Mouse (Mus musculus): ENCODE results near the gene Asb7. TPM values are rescaled to one million over a fixed set of nuclear protein-coding genes. Genes with fewer than 3 reads are reported as not detected.

Gene Asb7
- polyA plus RNA-seq, 1 experiment from 2014 or later, result 18.7 TPM

GRCm38 (mm10) chr7:66724514-66724913 lies 35.1 kb upstream of the Asb7 start:
- 47% methylated on average over 4 of the region's 4 CpGs for WGBS
- Histone ChIP-seq H3K4me1 (ENCODE audit: control insufficient read depth, insufficient read depth, low read length) (0 out of 2 replicates have a peak, but pooled peaks cover 2% of the 10 kb centered on the region), H3K4me3 (ENCODE audit: low read depth, low read length) (no peak overlapping the region), H3K9ac (ENCODE audit: low read length) (no peak overlapping the region), H3K27ac (ENCODE audit: low read depth, low read length) (no peak overlapping the region), H3K4me2 (ENCODE audit: low read depth) (no peak overlapping the region), H3K9me3 (ENCODE audit: control insufficient read depth, low read length) (no peaks in the 10 kb centered on the region), H3K27me3 (ENCODE audit: control insufficient read depth, insufficient read depth, low read length) (0 out of 2 replicates have a peak, but pooled peaks cover 6% of the 10 kb centered on the region), H3K36me3 (ENCODE audit: control insufficient read depth, insufficient read depth, low read length) (no peaks in the 10 kb centered on the region; the same call in 1 of the 2 replicates)
- no peak for DNase-seq (ENCODE audit: low spot score)
- ATAC-seq (ENCODE audit: insufficient read depth, low FRiP score, low TSS enrichment), result peak; percentile 53

DNA sequence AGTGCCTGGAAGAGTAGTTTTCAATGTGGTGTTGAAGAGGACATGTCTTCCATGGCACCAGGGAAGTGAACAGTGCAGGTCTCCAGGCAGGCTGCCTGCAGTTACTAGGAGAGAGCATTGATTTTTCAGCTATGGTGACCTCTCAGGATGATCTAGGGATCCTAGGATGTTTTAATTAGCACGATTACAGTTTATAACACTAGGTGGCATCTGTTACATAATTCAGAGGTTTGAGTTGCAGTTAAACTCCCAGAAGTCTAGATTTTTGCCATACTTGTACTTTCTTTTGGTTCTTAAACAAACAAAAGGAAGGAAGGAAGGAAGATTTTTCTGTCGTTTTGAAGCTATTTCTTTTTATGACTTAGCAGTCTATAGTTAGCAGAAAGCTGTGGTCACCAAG lies 21.8 kb upstream of the Asb7 start:
- H3K4me2 ChIP-seq (ENCODE audit: low read depth), result no peak overlapping the region
- H3K9ac ChIP-seq (ENCODE audit: low read length), result no peak overlapping the region
- no peak for DNase-seq (ENCODE audit: low spot score)
- no peaks in the 10 kb centered on the region for H3K4me1 ChIP-seq (ENCODE audit: control insufficient read depth, insufficient read depth, low read length)
- H3K36me3 ChIP-seq (ENCODE audit: control insufficient read depth, insufficient read depth, low read length), result peaks cover 2% of the 10 kb centered on the region; the same call in 1 of the 2 replicates
- no peak overlapping the region for H3K27ac ChIP-seq (ENCODE audit: low read depth, low read length)
- H3K4me3 ChIP-seq (ENCODE audit: low read depth, low read length), result no peak overlapping the region
- ATAC-seq (ENCODE audit: insufficient read depth, low FRiP score, low TSS enrichment), result no peak
- WGBS, result 69% methylated on average over 2 of the region's 2 CpGs
- no peaks in the 10 kb centered on the region for H3K27me3 ChIP-seq (ENCODE audit: control insufficient read depth, insufficient read depth, low read length)
- no peaks in the 10 kb centered on the region for H3K9me3 ChIP-seq (ENCODE audit: control insufficient read depth, low read length)

DNA sequence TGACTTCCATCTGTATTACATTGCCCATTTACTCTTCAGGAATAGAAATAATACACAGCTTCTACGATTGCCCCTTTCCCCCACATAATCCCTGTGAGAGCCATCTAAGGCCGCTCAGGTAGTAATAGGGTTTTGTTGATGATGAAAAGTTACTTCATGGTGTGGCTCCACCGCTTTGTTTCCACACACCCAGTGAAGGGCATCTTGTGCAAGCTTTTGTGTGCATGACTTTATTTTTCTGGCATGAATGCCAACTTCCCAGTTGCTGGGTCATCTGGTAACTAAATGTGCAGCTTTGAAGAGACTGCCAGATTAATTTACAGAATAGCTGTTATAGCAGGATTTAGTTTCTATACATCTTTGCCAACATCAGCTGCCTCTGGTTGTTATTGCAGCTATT lies 15.2 kb upstream of the Asb7 start:
- WGBS, result 98% methylated on average over 3 of the region's 3 CpGs
- Histone ChIP-seq H3K27ac (ENCODE audit: low read depth, low read length) (no peak overlapping the region), H3K9me3 (ENCODE audit: control insufficient read depth, low read length) (no peaks in the 10 kb centered on the region), H3K36me3 (ENCODE audit: control insufficient read depth, insufficient read depth, low read length) (peaks cover 5% of the 10 kb centered on the region; the same call in 1 of the 2 replicates), H3K4me1 (ENCODE audit: control insufficient read depth, insufficient read depth, low read length) (no peaks in the 10 kb centered on the region), H3K9ac (ENCODE audit: low read length) (no peak overlapping the region), H3K27me3 (ENCODE audit: control insufficient read depth, insufficient read depth, low read length) (no peaks in the 10 kb centered on the region), H3K4me3 (ENCODE audit: low read depth, low read length) (no peak overlapping the region), H3K4me2 (ENCODE audit: low read depth) (no peak overlapping the region)
- no peak for ATAC-seq (ENCODE audit: insufficient read depth, low FRiP score, low TSS enrichment)
- DNase-seq (ENCODE audit: low spot score), result no peak

GRCm38 (mm10) chr7:66702721-66703120 lies 13.3 kb upstream of the Asb7 start:
- H3K4me2 ChIP-seq (ENCODE audit: low read depth), result no peak overlapping the region
- H3K27ac ChIP-seq (ENCODE audit: low read depth, low read length), result no peak overlapping the region
- no peaks in the 10 kb centered on the region for H3K4me1 ChIP-seq (ENCODE audit: control insufficient read depth, insufficient read depth, low read length)
- DNase-seq (ENCODE audit: low spot score), result no peak
- no peak overlapping the region for H3K4me3 ChIP-seq (ENCODE audit: low read depth, low read length)
- H3K9me3 ChIP-seq (ENCODE audit: control insufficient read depth, low read length), result no peaks in the 10 kb centered on the region
- WGBS, result 94% methylated on average over 7 of the region's 7 CpGs
- no peaks in the 10 kb centered on the region for H3K27me3 ChIP-seq (ENCODE audit: control insufficient read depth, insufficient read depth, low read length)
- no peak for ATAC-seq (ENCODE audit: insufficient read depth, low FRiP score, low TSS enrichment)
- no peak overlapping the region for H3K9ac ChIP-seq (ENCODE audit: low read length)
- 0 out of 2 replicates have a peak, but pooled peaks cover 3% of the 10 kb centered on the region for H3K36me3 ChIP-seq (ENCODE audit: control insufficient read depth, insufficient read depth, low read length)

DNA sequence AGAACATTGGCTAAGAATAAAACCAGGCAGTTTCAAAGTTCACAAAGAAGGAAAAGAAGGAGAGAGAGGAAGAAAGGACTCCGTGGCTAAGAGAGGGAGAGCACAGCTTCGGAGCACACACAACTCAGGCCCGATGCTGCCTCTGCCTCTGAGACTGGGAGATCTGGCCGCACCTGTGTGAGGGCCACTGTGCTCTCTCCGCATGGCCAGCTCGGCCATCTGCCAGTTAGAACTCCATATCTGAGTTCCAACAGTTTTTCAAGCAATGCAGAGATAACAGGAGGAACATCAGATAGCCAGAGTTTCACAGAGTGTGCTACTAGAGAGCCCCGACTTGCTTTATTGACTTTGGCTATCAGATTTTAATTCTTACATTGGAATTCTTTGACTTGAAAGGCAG lies 5.1 kb upstream of the Asb7 start:
- no peaks in the 10 kb centered on the region for H3K27me3 ChIP-seq (ENCODE audit: control insufficient read depth, insufficient read depth, low read length)
- WGBS, result 80% methylated on average over 7 of the region's 7 CpGs

DNA sequence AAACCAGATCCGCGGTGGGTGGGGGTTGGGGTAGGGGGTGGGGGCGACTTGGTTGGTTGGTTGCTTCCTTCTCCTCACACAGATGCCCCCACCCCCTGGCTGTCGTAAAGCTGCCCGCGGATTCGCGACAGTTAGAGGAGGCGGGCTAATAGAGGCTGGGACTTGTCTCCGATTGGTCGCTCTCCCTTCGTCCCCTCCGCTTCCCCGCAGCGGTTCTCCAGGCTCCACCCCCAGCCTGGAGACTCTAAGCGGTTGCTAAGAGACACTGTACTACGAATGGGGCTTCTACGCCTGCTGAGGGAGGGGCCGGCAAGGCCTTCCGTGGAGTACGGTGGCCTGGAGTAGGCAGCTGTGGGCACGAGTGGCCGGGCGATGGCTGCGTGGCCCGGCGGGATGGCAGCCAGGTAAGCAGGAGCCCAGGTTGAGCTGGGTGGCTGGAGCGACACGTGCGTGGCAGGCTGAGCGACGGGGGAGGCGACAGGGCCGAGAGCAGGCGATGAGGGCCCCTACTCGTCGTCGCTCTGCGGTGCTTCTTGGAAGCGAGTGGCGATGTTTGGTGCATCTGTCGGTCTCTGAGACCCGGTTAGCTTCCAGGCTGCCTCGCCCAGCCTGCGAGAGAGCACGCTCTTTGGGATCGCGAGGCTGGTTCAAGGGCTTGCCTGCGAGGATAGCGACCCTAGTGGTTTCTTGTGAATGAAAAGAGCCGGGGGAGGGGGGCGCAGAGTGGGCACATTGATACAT lies 394 bp upstream of the Asb7 start, which contains the start of gene Lins1:
TSS of gene Lins1 (plus strand) at position 270 of the 741 bp plus-strand sequence.
- Histone ChIP-seq H3K4me3 (ENCODE audit: low read depth, low read length) (peak within 1 kb of the TSS; percentile 70), H3K9ac (ENCODE audit: low read length) (peak within 1 kb of the TSS; percentile 82), H3K4me1 (ENCODE audit: control insufficient read depth, insufficient read depth, low read length) (peaks cover 10% of the 10 kb centered on the region; the same call in 1 of the 2 replicates), H3K9me3 (ENCODE audit: control insufficient read depth, low read length) (no peaks in the 10 kb centered on the region), H3K36me3 (ENCODE audit: control insufficient read depth, insufficient read depth, low read length) (no peaks in the 10 kb centered on the region), H3K27me3 (ENCODE audit: control insufficient read depth, insufficient read depth, low read length) (no peaks in the 10 kb centered on the region), H3K27ac (ENCODE audit: low read depth, low read length) (peak within 1 kb of the TSS; percentile 85), H3K4me2 (ENCODE audit: low read depth) (peak within 1 kb of the TSS; percentile 92)
- under 1% methylated on average over 52 of the region's 52 CpGs for WGBS
- ATAC-seq (ENCODE audit: insufficient read depth, low FRiP score, low TSS enrichment) (peak; percentile 97), DNase-seq (ENCODE audit: low spot score) (peak; percentile 99)

More for the DNA sequence above, 5.1 kb upstream of the Asb7 start:
- H3K4me1 ChIP-seq (ENCODE audit: control insufficient read depth, insufficient read depth, low read length), result 0 out of 2 replicates have a peak, but pooled peaks cover 4% of the 10 kb centered on the region
- DNase-seq (ENCODE audit: low spot score) (no peak), ATAC-seq (ENCODE audit: insufficient read depth, low FRiP score, low TSS enrichment) (no peak)
- no peak overlapping the region for H3K4me2 ChIP-seq (ENCODE audit: low read depth)
- no peak overlapping the region for H3K4me3 ChIP-seq (ENCODE audit: low read depth, low read length)
- H3K27ac ChIP-seq (ENCODE audit: low read depth, low read length), result no peak overlapping the region
- no peak overlapping the region for H3K9ac ChIP-seq (ENCODE audit: low read length)
- H3K36me3 ChIP-seq (ENCODE audit: control insufficient read depth, insufficient read depth, low read length), result no peaks in the 10 kb centered on the region
- H3K9me3 ChIP-seq (ENCODE audit: control insufficient read depth, low read length), result no peaks in the 10 kb centered on the region

DNA sequence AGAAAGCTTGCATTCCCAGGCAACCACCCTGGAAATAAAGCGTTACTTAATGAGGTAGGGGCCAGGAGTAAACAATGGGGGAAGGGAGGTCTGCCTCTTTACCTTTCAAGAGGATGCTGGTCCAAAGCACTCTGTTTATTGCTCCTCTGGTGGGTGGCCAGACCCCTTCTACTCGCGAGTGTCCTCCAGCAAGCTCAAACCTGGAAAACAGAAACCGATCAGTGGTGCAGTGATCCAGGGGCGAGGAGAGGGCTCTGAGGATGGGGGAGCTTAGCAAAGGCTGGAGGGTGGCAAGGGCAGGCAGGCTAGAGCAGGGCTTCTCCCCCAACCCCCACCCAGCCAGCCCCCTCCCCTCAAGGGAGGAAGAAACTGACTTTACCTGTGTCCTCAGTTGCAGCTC lies 675 bp downstream of the Asb7 start:
- ATAC-seq (ENCODE audit: insufficient read depth, low FRiP score, low TSS enrichment) (peak; percentile 7), DNase-seq (ENCODE audit: low spot score) (peak; percentile 12)
- Histone ChIP-seq H3K36me3 (ENCODE audit: control insufficient read depth, insufficient read depth, low read length) (no peaks in the 10 kb centered on the region), H3K27me3 (ENCODE audit: control insufficient read depth, insufficient read depth, low read length) (no peaks in the 10 kb centered on the region), H3K27ac (ENCODE audit: low read depth, low read length) (no peak overlapping the region), H3K4me3 (ENCODE audit: low read depth, low read length) (peak overlapping the region; percentile 70), H3K9ac (ENCODE audit: low read length) (peak overlapping the region; percentile 75), H3K9me3 (ENCODE audit: control insufficient read depth, low read length) (no peaks in the 10 kb centered on the region), H3K4me2 (ENCODE audit: low read depth) (peak overlapping the region; percentile 92), H3K4me1 (ENCODE audit: control insufficient read depth, insufficient read depth, low read length) (peaks cover 10% of the 10 kb centered on the region; the same call in 1 of the 2 replicates)
- WGBS, result 4% methylated on average over 5 of the region's 5 CpGs

DNA sequence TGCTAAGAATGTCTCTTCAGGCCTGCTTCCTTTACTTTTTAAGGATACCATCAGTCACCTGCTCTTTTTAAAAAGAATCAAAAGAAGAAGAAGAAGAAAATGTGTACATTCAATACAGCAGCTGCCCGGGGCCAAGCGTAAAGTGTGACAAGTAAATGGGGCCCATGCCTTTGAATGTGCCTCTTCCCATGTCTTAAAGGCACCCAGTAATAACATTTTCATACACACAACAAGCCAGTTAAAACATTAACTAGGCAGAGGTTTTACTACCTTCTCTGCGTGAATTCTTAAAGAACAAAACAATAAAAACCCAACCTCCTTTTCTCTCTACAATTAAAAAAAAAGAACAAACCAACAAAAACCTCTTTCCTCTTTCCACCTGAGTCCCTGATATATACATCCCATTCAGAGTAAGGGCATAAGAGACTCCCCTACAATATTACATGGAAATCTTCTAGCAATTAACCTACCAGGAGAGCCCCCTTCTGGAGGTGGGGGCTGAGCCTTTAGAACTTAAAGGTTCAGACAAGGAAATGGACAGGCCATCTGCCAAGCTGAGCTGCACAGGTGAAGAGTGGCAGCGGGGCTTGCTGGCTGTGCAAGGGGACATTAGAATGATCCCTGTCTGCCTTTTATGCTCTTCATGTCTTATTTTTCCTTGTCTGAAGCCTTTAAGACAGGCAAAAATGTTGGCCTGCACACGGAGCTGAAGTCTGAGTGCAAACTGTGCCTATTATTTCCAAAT lies 7.1 kb downstream of the Asb7 start:
- ATAC-seq (ENCODE audit: insufficient read depth, low FRiP score, low TSS enrichment) (no peak), DNase-seq (ENCODE audit: low spot score) (no peak)
- Histone ChIP-seq H3K4me1 (ENCODE audit: control insufficient read depth, insufficient read depth, low read length) (no peaks in the 10 kb centered on the region), H3K27ac (ENCODE audit: low read depth, low read length) (no peak overlapping the region), H3K9me3 (ENCODE audit: control insufficient read depth, low read length) (no peaks in the 10 kb centered on the region), H3K27me3 (ENCODE audit: control insufficient read depth, insufficient read depth, low read length) (no peaks in the 10 kb centered on the region), H3K4me3 (ENCODE audit: low read depth, low read length) (no peak overlapping the region), H3K9ac (ENCODE audit: low read length) (no peak overlapping the region), H3K4me2 (ENCODE audit: low read depth) (no peak overlapping the region), H3K36me3 (ENCODE audit: control insufficient read depth, insufficient read depth, low read length) (peaks cover 3% of the 10 kb centered on the region; the same call in 1 of the 2 replicates)
- 80% methylated on average over 5 of the region's 5 CpGs for WGBS
